18 mouse cellular contexts compared by ENCODE assay signal in genomic region chr4:117622270-117622669, GRCm38 (mm10). TPM values are rescaled to one million over a fixed set of nuclear protein-coding genes. Genes with fewer than 3 reads are reported as not detected.
DNase-seq lines count a peak whose midpoint lies in the region; ATAC-seq and TF ChIP-seq lines count a peak whose summit lies in the region.
"Had no signal": no experiment of that assay in that cellular context is flagged by ENCODE, and none has a peak within 500 bp of the region (broad histone marks: within the 10 kb centered on the region; RNA-seq: fewer than 3 reads in every experiment).

No protein-coding gene starts in this region.

- no peaks in the 10 kb centered on the region for H3K79me2 ChIP-seq in MEL (ENCODE audit: control insufficient read depth, insufficient read depth, low read length, poor library complexity)

- TF ChIP-seq EP300 in MEL (IDR thresholded peaks at IDR 0.05; ENCODE audit: low read depth in 1 of 2, low read length in 2 of 2): peak; percentile 78 to 85

- no peaks in the 10 kb centered on the region for H3K27me3 ChIP-seq in heart, embryonic 13.5 days (replicated peaks)
- H3K27me3 ChIP-seq in MEL (ENCODE audit: control insufficient read depth in 1 of 2, insufficient read depth in 2 of 2, low read length in 2 of 2): no peaks in the 10 kb centered on the region
- H3K27me3 ChIP-seq: embryonic facial prominence, embryonic 12.5 days; forebrain, embryonic 13.5 days; forebrain, embryonic 15.5 days; Patski had no signal

- no peaks in the 10 kb centered on the region for H3K9me3 ChIP-seq in heart, embryonic 13.5 days
- no peaks in the 10 kb centered on the region for H3K9me3 ChIP-seq in MEL (replicated peaks; ENCODE audit: insufficient read depth, low read length)
- H3K9me3 ChIP-seq: embryonic facial prominence, embryonic 10.5 days; embryonic facial prominence, embryonic 12.5 days; forebrain, embryonic 13.5 days; forebrain, embryonic 15.5 days had no signal

- H3K4me3 ChIP-seq in heart, embryonic 13.5 days: no peak overlapping the region
- no peak overlapping the region for H3K4me3 ChIP-seq in MEL (ENCODE audit: control insufficient read depth in 1 of 2, insufficient read depth in 1 of 2, low read depth in 2 of 2, low read length in 2 of 2)
- H3K4me3 ChIP-seq: embryonic facial prominence, embryonic 10.5 days; embryonic facial prominence, embryonic 12.5 days; forebrain, embryonic 13.5 days; forebrain, embryonic 15.5 days had no signal

- peaks cover 26% of the 10 kb centered on the region for H3K4me1 ChIP-seq in heart, embryonic 13.5 days
- H3K4me1 ChIP-seq in MEL (ENCODE audit: control insufficient read depth in 1 of 2, insufficient read depth in 2 of 2, low read length in 2 of 2): peaks cover 14 to 23% of the 10 kb centered on the region in 2 experiments
- H3K4me1 ChIP-seq: embryonic facial prominence, embryonic 12.5 days; forebrain, embryonic 15.5 days had no signal

- no peak for TF ChIP-seq CTCF in MEL (IDR thresholded peaks at IDR 0.05 in 2 of 3, conservative IDR thresholded peaks at IDR 0.05 in 1 of 3; ENCODE audit: control insufficient read depth in 1 of 3, insufficient read depth in 1 of 3, low read depth in 2 of 3, low read length in 3 of 3, poor library complexity in 1 of 3, severe bottlenecking in 1 of 3)

- H3K9ac ChIP-seq in heart, embryonic 13.5 days: no peak overlapping the region
- no peak overlapping the region for H3K9ac ChIP-seq in MEL (ENCODE audit: control insufficient read depth, low read depth, low read length, poor library complexity, severe bottlenecking)
- H3K9ac ChIP-seq: embryonic facial prominence, embryonic 12.5 days; forebrain, embryonic 13.5 days; forebrain, embryonic 15.5 days had no signal

- no peak overlapping the region for H3K4me2 ChIP-seq in heart, embryonic 13.5 days
- H3K4me2 ChIP-seq: embryonic facial prominence, embryonic 12.5 days; forebrain, embryonic 13.5 days; forebrain, embryonic 15.5 days had no signal

- TF ChIP-seq POLR2A in MEL (IDR thresholded peaks at IDR 0.05; ENCODE audit: control insufficient read depth in 1 of 2, insufficient read depth in 1 of 2, low read depth in 1 of 2, low read length in 2 of 2, poor library complexity in 1 of 2): no peak

- TF ChIP-seq RAD21 in MEL (IDR thresholded peaks at IDR 0.05; ENCODE audit: low read depth, low read length): no peak

- no peak for ATAC-seq in heart, embryonic 13.5 days (ENCODE audit: extremely low read depth, insufficient number of reproducible peaks, low FRiP score, low TSS enrichment)
- ATAC-seq: activated CD4-positive, CD25-positive, alpha-beta regulatory T cell, adult 4 months; forebrain, embryonic 13.5 days; forebrain, embryonic 15.5 days; Patski had no signal

- peak; percentile 86 for DNase-seq in heart, adult 11 months
- no peak for DNase-seq in heart, postnatal 4 days
- DNase-seq in heart, adult 18-20 months: no peak
- DNase-seq in MEL (ENCODE audit: low read depth, low spot score): peak; percentile 58
- no peak for DNase-seq in thymus, postnatal 14 days
- DNase-seq: adrenal gland, adult 8-10 months; cerebellum, adult 11-12 months; cerebellum, adult 2 months; cerebellum, adult 9-10 months; cerebellum, postnatal 10 days; cerebellum, postnatal 25 days had no signal

- peaks cover 50% of the 10 kb centered on the region for H3K36me3 ChIP-seq in heart, embryonic 13.5 days
- peaks cover 0 to 18% of the 10 kb centered on the region in 2 experiments; a peak in 2 of 4 replicates for H3K36me3 ChIP-seq in MEL (ENCODE audit: control insufficient read depth in 1 of 2, insufficient read depth in 2 of 2, low read length in 2 of 2)

- 82% methylated on average over 5 of the region's 5 CpGs for WGBS in heart, embryonic 13.5 days

- H3K27ac ChIP-seq in heart, embryonic 13.5 days (replicated peaks): 0 out of 2 replicates have a peak overlapping the region, but pooled peaks have one; percentile 22
- H3K27ac ChIP-seq in MEL (ENCODE audit: control insufficient read depth, low read depth, low read length): peak overlapping the region; percentile 3; the same call in 1 of the 2 replicates
- H3K27ac ChIP-seq: embryonic facial prominence, embryonic 10.5 days; embryonic facial prominence, embryonic 12.5 days; forebrain, embryonic 13.5 days; forebrain, embryonic 15.5 days had no signal

TF ChIP-seq in MEL, 35 proteins besides CTCF, POLR2A, EP300 and RAD21:
- TF ChIP-seq MEF2A (IDR thresholded peaks at IDR 0.05; ENCODE audit: extremely low read depth, insufficient replicate concordance, low read depth, low read length, poor library complexity, severe bottlenecking) (no peak), GATA1 (IDR thresholded peaks at IDR 0.05; ENCODE audit: low read depth, low read length) (peak; percentile 85), TCF12 (IDR thresholded peaks at IDR 0.05; ENCODE audit: low read depth, low read length) (peak; percentile 81), ELF1 (IDR thresholded peaks at IDR 0.05; ENCODE audit: low read depth, low read length) (no peak), SMC3 (IDR thresholded peaks at IDR 0.05; ENCODE audit: low read depth, low read length) (0 out of 2 replicates have a peak, but pooled peaks have one; percentile 6), E2F4 (IDR thresholded peaks at IDR 0.05; ENCODE audit: borderline replicate concordance, low read depth, low read length) (no peak), ETS1 (IDR thresholded peaks at IDR 0.05; ENCODE audit: low read depth, low read length) (peak; percentile 66), ZC3H11A (IDR thresholded peaks at IDR 0.05; ENCODE audit: low read depth, low read length) (no peak), SIN3A (IDR thresholded peaks at IDR 0.05; ENCODE audit: low read length) (0 out of 2 replicates have a peak, but pooled peaks have one; percentile 25), POLR2AphosphoS5 (IDR thresholded peaks at IDR 0.05; ENCODE audit: borderline replicate concordance, low read depth, low read length) (no peak), TBP (IDR thresholded peaks at IDR 0.05; ENCODE audit: low read depth, low read length) (0 out of 2 replicates have a peak, but pooled peaks have one; percentile 19), RCOR1 (IDR thresholded peaks at IDR 0.05; ENCODE audit: low read depth, low read length) (peak; percentile 59; the same call in 1 of the 2 replicates), TAL1 (IDR thresholded peaks at IDR 0.05; ENCODE audit: low read length) (no peak), BHLHE40 (IDR thresholded peaks at IDR 0.05; ENCODE audit: borderline replicate concordance, low read depth, low read length) (no peak), MYB (IDR thresholded peaks at IDR 0.05; ENCODE audit: low read depth, low read length) (peak; percentile 43), MAFK (IDR thresholded peaks at IDR 0.05; ENCODE audit: borderline replicate concordance, low read depth, low read length) (0 out of 2 replicates have a peak, but pooled peaks have one; percentile 20)
TF ChIP-seq in MEL: peak in this region for 9.

RNA-seq across cellular contexts. Expression of gene Dmap1, which starts 59.8 kb away (rescaled TPM):
- 10 to 100 TPM; 29.1 to 29.4 TPM for total RNA-seq in heart, postnatal 4 days (2021)
- 42.1 and 42.3 TPM in 2 replicates for polyA plus RNA-seq in heart, embryonic 13.5 days (2015; fragmentation: Nextera tagmentation; extraction: Ambion mirVana)
- 10 to 100 TPM; 19.9 to 20.1 TPM for total RNA-seq in heart, adult 18-20 months (2021)
- 44.7 and 45.2 TPM in 2 replicates for total RNA-seq in MEL (2012; rRNA removed)
- 10 to 100 TPM in 1 of 2 experiments, not detected in 1; 69.7 TPM for polyA plus RNA-seq in MEL (2012; ENCODE audit: insufficient read depth in 1 of 2, insufficient read length in 2 of 2, low read depth in 1 of 2, low replicate concordance in 2 of 2, missing spikeins in 1 of 2)

Comparison
In these comparisons a context has a peak if more than half of its experiments do, and no peak if none do; other contexts are left out.
1. DNase-seq: peak in heart, adult 11 months (single experiment) and MEL (single experiment); none in heart, postnatal 4 days (single experiment), heart, adult 18-20 months (0 of 2) and thymus, postnatal 14 days (single experiment).